Mouse (Mus musculus) stomach, postnatal 0 days (tissue): Measurements from ENCODE around the gene Zfp58.

ENCODE experiments used
- CTCF ChIP-seq: IDR thresholded peaks from 2 replicates; pipeline ENCODE4 v1.5.1; 2016; ENCODE audit warnings: antibody characterized with exemption, low read depth, mild to moderate bottlenecking, moderate library complexity
- EP300 ChIP-seq: optimal IDR thresholded peaks from 2 replicates; pipeline ENCODE3; 2016; ENCODE audit warnings: antibody characterized with exemption

DNA sequence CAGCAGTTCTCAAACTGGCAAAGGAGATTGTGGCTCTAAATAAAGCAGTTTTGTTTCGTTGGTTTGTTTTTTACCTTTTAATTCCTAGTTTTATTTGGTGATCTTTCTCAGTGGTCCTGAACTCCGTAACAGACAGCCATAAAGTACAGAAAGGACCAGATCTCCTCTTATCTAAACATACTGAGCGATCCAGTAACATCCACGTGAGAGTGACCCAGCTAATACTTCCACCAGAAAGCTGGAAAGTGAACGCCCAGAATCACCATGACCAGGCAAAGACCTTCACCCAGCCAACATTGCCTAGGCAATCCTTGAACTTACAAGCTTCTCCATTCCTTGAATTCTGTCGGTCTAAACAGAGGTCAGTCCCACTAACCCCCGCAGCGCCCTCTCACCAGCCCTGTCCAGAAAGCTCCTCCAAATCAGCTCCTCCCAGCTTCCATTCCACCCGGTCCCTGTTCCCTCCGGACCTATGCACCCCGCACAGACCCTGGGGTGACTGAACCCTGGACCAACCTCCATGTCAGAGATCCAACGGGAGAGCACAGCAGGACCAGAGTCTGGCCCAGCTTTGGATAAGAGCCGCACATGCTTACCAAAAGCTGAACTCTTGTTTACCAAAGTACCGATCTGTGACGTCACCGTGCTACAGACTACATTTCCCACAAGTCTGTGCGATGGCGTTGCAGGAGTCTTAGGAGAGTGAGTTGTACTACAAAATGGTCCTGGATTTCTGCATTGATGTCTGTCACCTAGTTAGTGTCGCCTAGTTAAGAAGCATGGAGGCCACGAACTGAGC is 16.5 kb downstream of the Zfp58 start, which contains the start of gene Zfp874b:
- TF ChIP-seq CTCF, result no peak
- TF ChIP-seq EP300, result no peak
